Mouse (Mus musculus): ENCODE measurements around the gene Ifna7. TPM values are rescaled to one million over a fixed set of nuclear protein-coding genes. Genes with fewer than 3 reads are reported as not detected.
"Not testable (repeated sequence)": the region's sequence is repeated elsewhere in the genome, so short reads cannot be mapped to it uniquely, and the experiment has no call there.

Ifna7 gene
- not detected in 2 replicates for polyA plus RNA-seq (2012)

DNA sequence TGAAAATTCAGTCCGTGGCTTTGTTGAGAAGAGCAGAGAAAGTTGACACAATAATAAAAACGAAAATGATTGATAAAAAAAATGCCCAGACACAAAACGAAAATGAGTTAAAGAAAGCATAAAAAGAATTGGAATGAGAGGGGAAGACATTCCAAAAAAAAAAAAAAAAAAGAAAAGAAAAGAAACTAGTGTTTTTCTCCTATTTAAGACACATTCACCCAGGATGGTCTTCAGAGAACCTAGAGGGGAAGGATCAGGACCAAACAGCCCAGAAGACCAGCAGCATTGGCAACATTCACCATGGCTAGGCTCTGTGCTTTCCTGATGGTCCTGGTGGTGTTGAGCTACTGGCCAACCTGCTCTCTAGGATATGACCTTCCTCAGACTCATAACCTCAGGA lies at the start of gene Ifna7:
TSS of gene Ifna7 (plus strand) at position 301 of the 400 bp plus-strand sequence.
- Histone ChIP-seq H3K27me3 (ENCODE audit: control insufficient read depth) (no peaks in the 10 kb centered on the region), H3K36me3 (ENCODE audit: control insufficient read depth) (no peaks in the 10 kb centered on the region), H3K9me3 (ENCODE audit: control insufficient read depth, low read length) (no peaks in the 10 kb centered on the region), H3K4me3 (replicated peaks) (no peak within 1 kb of the TSS), H3K4me1 (ENCODE audit: control insufficient read depth) (no peaks in the 10 kb centered on the region)
- TF ChIP-seq TAL1 (IDR thresholded peaks at IDR 0.05; ENCODE audit: low read length), result no peak
- TF ChIP-seq GATA1 (IDR thresholded peaks at IDR 0.05; ENCODE audit: low read length), result no peak

DNA sequence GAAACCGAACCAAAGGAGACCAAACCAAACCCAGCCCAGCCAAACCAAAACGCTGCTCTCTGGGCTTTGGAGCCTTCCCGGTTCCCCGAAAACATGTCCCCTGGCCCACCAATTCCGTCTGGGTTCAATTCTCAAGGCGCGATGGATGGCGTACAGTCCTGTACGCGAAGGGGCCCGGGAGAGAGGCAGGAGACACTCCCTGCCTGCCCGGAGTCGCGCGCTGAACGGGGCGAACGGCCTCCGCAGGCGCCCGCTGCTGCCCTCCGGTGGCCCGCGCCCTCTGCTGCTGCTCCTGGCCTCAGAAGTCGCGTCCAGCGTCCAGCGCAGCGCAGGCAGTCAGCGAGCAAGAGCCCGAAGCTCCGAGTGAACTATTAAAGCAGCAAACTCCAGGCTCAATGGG lies 42.5 kb upstream of the Ifna7 start, which contains the start of gene Gm13290:
TSS of gene Gm13290 (plus strand) at position 301 of the 400 bp plus-strand sequence.
- not testable (repeated sequence) for H3K9me3 ChIP-seq (ENCODE audit: control insufficient read depth, low read length); H3K4me1 ChIP-seq (ENCODE audit: control insufficient read depth); H3K4me3 ChIP-seq (replicated peaks); H3K27me3 ChIP-seq (ENCODE audit: control insufficient read depth); H3K36me3 ChIP-seq (ENCODE audit: control insufficient read depth)

DNA sequence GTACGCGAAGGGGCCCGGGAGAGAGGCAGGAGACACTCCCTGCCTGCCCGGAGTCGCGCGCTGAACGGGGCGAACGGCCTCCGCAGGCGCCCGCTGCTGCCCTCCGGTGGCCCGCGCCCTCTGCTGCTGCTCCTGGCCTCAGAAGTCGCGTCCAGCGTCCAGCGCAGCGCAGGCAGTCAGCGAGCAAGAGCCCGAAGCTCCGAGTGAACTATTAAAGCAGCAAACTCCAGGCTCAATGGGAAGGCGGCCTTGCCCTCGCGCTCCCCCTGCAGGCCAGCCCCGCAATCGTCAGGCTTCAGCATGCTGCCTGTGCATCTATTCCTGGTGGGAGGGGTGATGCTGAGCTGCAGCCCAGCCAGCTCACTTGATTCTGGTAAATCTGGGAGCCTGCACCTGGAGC lies 39.4 kb upstream of the Ifna7 start, which contains the start of gene Gm13289:
TSS of gene Gm13289 (plus strand) at position 301 of the 400 bp plus-strand sequence.
- H3K9me3 ChIP-seq (ENCODE audit: control insufficient read depth, low read length); H3K4me3 ChIP-seq (replicated peaks); H3K4me1 ChIP-seq (ENCODE audit: control insufficient read depth); H3K27me3 ChIP-seq (ENCODE audit: control insufficient read depth); H3K36me3 ChIP-seq (ENCODE audit: control insufficient read depth): not testable (repeated sequence)

DNA sequence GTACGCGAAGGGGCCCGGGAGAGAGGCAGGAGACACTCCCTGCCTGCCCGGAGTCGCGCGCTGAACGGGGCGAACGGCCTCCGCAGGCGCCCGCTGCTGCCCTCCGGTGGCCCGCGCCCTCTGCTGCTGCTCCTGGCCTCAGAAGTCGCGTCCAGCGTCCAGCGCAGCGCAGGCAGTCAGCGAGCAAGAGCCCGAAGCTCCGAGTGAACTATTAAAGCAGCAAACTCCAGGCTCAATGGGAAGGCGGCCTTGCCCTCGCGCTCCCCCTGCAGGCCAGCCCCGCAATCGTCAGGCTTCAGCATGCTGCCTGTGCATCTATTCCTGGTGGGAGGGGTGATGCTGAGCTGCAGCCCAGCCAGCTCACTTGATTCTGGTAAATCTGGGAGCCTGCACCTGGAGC lies 36.5 kb upstream of the Ifna7 start, which contains the start of gene Gm13272:
TSS of gene Gm13272 (plus strand) at position 301 of the 400 bp plus-strand sequence.
- not testable (repeated sequence) for H3K27me3 ChIP-seq (ENCODE audit: control insufficient read depth); H3K4me1 ChIP-seq (ENCODE audit: control insufficient read depth); H3K36me3 ChIP-seq (ENCODE audit: control insufficient read depth); H3K9me3 ChIP-seq (ENCODE audit: control insufficient read depth, low read length); H3K4me3 ChIP-seq (replicated peaks)

DNA sequence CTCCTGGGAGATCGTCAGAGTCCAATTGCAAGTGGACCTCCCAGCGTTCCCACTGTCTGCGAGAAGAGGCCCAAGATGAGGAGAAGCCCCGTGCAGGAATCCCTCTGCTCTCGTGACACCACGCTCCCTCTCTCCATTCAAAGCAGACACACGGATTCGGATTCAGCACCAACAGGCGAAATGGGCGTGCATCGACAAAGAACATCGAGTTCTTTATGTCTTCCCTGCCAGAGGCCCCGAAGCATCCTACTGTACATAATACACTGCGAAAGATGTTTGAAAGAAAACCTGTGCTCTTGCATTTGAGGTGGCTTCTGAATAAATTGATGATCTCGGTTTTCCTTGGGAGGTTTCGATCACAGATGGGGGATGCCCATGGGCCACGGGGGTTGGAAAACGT lies 35.7 kb upstream of the Ifna7 start:
- not testable (repeated sequence) for H3K4me3 ChIP-seq (replicated peaks); H3K36me3 ChIP-seq (ENCODE audit: control insufficient read depth); H3K4me1 ChIP-seq (ENCODE audit: control insufficient read depth); H3K9me3 ChIP-seq (ENCODE audit: control insufficient read depth, low read length); H3K27me3 ChIP-seq (ENCODE audit: control insufficient read depth)

DNA sequence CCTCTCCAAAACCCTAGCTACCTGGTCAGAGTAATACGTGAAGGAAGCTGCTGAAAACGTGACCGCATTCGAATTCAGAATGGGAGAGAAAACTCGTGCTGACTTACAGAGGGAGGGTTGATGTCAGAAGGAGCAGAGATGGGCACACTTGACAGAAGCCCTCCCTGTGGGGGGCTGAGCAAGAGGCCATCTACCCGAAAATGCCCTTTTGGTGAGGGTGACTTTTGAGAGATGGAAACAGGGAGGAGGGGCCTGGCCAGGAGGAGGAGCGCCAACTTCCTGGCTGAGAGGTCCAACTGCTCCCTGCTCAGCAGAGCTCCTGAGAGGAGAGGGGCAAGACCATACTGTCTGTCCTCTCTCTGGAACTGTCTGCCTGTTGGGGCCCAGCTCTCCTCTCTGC lies 34.2 kb upstream of the Ifna7 start, which contains the start of gene Ifnz:
TSS of gene Ifnz (plus strand) at position 301 of the 400 bp plus-strand sequence.
- not testable (repeated sequence) for H3K9me3 ChIP-seq (ENCODE audit: control insufficient read depth, low read length); H3K4me3 ChIP-seq (replicated peaks)

DNA sequence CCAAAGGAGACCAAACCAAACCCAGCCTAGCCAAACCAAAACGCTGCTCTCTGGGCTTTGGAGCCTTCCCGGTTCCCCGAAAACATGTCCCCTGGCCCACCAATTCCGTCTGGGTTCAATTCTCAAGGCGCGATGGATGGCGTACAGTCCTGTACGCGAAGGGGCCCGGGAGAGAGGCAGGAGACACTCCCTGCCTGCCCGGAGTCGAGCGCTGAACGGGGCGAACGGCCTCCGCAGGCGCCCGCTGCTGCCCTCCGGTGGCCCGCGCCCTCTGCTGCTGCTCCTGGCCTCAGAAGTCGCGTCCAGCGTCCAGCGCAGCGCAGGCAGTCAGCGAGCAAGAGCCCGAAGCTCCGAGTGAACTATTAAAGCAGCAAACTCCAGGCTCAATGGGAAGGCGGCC lies 33.7 kb upstream of the Ifna7 start:
- H3K27me3 ChIP-seq (ENCODE audit: control insufficient read depth); H3K36me3 ChIP-seq (ENCODE audit: control insufficient read depth); H3K4me3 ChIP-seq (replicated peaks); H3K9me3 ChIP-seq (ENCODE audit: control insufficient read depth, low read length); H3K4me1 ChIP-seq (ENCODE audit: control insufficient read depth): not testable (repeated sequence)

More for the DNA sequence above, 34.2 kb upstream of the Ifna7 start, which contains the start of gene Ifnz:
- not testable (repeated sequence) for H3K27me3 ChIP-seq (ENCODE audit: control insufficient read depth); H3K36me3 ChIP-seq (ENCODE audit: control insufficient read depth); H3K4me1 ChIP-seq (ENCODE audit: control insufficient read depth)

DNA sequence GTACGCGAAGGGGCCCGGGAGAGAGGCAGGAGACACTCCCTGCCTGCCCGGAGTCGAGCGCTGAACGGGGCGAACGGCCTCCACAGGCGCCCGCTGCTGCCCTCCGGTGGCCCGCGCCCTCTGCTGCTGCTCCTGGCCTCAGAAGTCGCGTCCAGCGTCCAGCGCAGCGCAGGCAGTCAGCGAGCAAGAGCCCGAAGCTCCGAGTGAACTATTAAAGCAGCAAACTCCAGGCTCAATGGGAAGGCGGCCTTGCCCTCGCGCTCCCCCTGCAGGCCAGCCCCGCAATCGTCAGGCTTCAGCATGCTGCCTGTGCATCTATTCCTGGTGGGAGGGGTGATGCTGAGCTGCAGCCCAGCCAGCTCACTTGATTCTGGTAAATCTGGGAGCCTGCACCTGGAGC lies 30.6 kb upstream of the Ifna7 start, which contains the start of gene Gm13276:
TSS of gene Gm13276 (plus strand) at position 301 of the 400 bp plus-strand sequence.
- not testable (repeated sequence) for H3K9me3 ChIP-seq (ENCODE audit: control insufficient read depth, low read length); H3K4me1 ChIP-seq (ENCODE audit: control insufficient read depth); H3K4me3 ChIP-seq (replicated peaks); H3K36me3 ChIP-seq (ENCODE audit: control insufficient read depth); H3K27me3 ChIP-seq (ENCODE audit: control insufficient read depth)

DNA sequence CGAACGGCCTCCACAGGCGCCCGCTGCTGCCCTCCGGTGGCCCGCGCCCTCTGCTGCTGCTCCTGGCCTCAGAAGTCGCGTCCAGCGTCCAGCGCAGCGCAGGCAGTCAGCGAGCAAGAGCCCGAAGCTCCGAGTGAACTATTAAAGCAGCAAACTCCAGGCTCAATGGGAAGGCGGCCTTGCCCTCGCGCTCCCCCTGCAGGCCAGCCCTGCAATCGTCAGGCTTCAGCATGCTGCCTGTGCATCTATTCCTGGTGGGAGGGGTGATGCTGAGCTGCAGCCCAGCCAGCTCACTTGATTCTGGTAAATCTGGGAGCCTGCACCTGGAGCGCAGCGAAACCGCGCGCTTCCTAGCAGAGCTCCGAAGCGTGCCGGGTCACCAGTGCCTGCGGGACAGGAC lies 27.6 kb upstream of the Ifna7 start, which contains the start of gene Gm13277:
TSS of gene Gm13277 (plus strand) at position 231 of the 400 bp plus-strand sequence.
- H3K36me3 ChIP-seq (ENCODE audit: control insufficient read depth); H3K27me3 ChIP-seq (ENCODE audit: control insufficient read depth); H3K4me3 ChIP-seq (replicated peaks); H3K4me1 ChIP-seq (ENCODE audit: control insufficient read depth); H3K9me3 ChIP-seq (ENCODE audit: control insufficient read depth, low read length): not testable (repeated sequence)

DNA sequence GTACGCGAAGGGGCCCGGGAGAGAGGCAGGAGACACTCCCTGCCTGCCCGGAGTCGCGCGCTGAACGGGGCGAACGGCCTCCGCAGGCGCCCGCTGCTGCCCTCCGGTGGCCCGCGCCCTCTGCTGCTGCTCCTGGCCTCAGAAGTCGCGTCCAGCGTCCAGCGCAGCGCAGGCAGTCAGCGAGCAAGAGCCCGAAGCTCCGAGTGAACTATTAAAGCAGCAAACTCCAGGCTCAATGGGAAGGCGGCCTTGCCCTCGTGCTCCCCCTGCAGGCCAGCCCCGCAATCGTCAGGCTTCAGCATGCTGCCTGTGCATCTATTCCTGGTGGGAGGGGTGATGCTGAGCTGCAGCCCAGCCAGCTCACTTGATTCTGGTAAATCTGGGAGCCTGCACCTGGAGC lies 24.8 kb upstream of the Ifna7 start, which contains the start of gene Gm13278:
TSS of gene Gm13278 (plus strand) at position 301 of the 400 bp plus-strand sequence.
- not testable (repeated sequence) for H3K36me3 ChIP-seq (ENCODE audit: control insufficient read depth); H3K4me3 ChIP-seq (replicated peaks); H3K9me3 ChIP-seq (ENCODE audit: control insufficient read depth, low read length); H3K27me3 ChIP-seq (ENCODE audit: control insufficient read depth); H3K4me1 ChIP-seq (ENCODE audit: control insufficient read depth)

DNA sequence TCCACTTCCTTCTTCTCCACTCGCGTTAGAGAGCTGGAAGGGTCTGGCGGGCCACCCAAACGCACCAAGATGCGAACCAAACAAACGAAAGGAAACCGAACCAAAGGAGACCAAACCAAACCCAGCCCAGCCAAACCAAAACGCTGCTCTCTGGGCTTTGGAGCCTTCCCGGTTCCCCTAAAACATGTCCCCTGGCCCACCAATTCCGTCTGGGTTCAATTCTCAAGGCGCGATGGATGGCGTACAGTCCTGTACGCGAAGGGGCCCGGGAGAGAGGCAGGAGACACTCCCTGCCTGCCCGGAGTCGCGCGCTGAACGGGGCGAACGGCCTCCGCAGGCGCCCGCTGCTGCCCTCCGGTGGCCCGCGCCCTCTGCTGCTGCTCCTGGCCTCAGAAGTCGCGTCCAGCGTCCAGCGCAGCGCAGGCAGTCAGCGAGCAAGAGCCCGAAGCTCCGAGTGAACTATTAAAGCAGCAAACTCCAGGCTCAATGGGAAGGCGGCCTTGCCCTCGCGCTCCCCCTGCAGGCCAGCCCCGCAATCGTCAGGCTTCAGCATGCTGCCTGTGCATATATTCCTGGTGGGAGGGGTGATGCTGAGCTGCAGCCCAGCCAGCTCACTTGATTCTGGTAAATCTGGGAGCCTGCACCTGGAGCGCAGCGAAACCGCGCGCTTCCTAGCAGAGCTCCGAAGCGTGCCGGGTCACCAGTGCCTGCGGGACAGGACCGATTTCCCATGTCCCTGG lies 21.9 kb upstream of the Ifna7 start, which contains the start of gene Gm13275:
TSS of gene Gm13275 (plus strand) at position 552 of the 740 bp plus-strand sequence.
- H3K4me1 ChIP-seq (ENCODE audit: control insufficient read depth), result not testable (repeated sequence)

DNA sequence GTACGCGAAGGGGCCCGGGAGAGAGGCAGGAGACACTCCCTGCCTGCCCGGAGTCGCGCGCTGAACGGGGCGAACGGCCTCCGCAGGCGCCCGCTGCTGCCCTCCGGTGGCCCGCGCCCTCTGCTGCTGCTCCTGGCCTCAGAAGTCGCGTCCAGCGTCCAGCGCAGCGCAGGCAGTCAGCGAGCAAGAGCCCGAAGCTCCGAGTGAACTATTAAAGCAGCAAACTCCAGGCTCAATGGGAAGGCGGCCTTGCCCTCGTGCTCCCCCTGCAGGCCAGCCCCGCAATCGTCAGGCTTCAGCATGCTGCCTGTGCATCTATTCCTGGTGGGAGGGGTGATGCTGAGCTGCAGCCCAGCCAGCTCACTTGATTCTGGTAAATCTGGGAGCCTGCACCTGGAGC lies 18.9 kb upstream of the Ifna7 start, which contains the start of gene Gm13279:
TSS of gene Gm13279 (plus strand) at position 301 of the 400 bp plus-strand sequence.
- not testable (repeated sequence) for H3K4me1 ChIP-seq (ENCODE audit: control insufficient read depth); H3K27me3 ChIP-seq (ENCODE audit: control insufficient read depth); H3K36me3 ChIP-seq (ENCODE audit: control insufficient read depth); H3K9me3 ChIP-seq (ENCODE audit: control insufficient read depth, low read length); H3K4me3 ChIP-seq (replicated peaks)

More for the DNA sequence above, 21.9 kb upstream of the Ifna7 start, which contains the start of gene Gm13275:
- H3K9me3 ChIP-seq (ENCODE audit: control insufficient read depth, low read length); H3K4me3 ChIP-seq (replicated peaks); H3K27me3 ChIP-seq (ENCODE audit: control insufficient read depth); H3K36me3 ChIP-seq (ENCODE audit: control insufficient read depth): not testable (repeated sequence)

DNA sequence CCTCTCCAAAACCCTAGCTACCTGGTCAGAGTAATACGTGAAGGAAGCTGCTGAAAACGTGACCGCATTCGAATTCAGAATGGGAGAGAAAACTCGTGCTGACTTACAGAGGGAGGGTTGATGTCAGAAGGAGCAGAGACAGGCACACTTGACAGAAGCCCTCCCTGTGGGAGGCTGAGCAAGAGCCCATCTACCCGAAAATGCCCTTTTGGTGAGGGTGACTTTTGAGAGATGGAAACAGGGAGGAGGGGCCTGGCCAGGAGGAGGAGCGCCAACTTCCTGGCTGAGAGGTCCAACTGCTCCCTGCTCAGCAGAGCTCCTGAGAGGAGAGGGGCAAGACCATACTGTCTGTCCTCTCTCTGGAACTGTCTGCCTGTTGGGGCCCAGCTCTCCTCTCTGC lies 16.7 kb upstream of the Ifna7 start, which contains the start of gene Gm13285:
TSS of gene Gm13285 (plus strand) at position 301 of the 400 bp plus-strand sequence.
- not testable (repeated sequence) for H3K36me3 ChIP-seq (ENCODE audit: control insufficient read depth); H3K9me3 ChIP-seq (ENCODE audit: control insufficient read depth, low read length); H3K27me3 ChIP-seq (ENCODE audit: control insufficient read depth); H3K4me3 ChIP-seq (replicated peaks); H3K4me1 ChIP-seq (ENCODE audit: control insufficient read depth)

DNA sequence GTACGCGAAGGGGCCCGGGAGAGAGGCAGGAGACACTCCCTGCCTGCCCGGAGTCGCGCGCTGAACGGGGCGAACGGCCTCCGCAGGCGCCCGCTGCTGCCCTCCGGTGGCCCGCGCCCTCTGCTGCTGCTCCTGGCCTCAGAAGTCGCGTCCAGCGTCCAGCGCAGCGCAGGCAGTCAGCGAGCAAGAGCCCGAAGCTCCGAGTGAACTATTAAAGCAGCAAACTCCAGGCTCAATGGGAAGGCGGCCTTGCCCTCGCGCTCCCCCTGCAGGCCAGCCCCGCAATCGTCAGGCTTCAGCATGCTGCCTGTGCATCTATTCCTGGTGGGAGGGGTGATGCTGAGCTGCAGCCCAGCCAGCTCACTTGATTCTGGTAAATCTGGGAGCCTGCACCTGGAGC lies 13.1 kb upstream of the Ifna7 start, which contains the start of gene Gm13287:
TSS of gene Gm13287 (plus strand) at position 301 of the 400 bp plus-strand sequence.
- H3K4me3 ChIP-seq (replicated peaks); H3K9me3 ChIP-seq (ENCODE audit: control insufficient read depth, low read length); H3K4me1 ChIP-seq (ENCODE audit: control insufficient read depth); H3K36me3 ChIP-seq (ENCODE audit: control insufficient read depth); H3K27me3 ChIP-seq (ENCODE audit: control insufficient read depth): not testable (repeated sequence)

Measured in erythroblast, embryonic 14.5 days (primary cell).